Mouse (Mus musculus) frontal cortex, adult 2 months (tissue): ENCODE measurements around the gene Mycs. TPM values are rescaled to one million over a fixed set of nuclear protein-coding genes. Genes with fewer than 3 reads are reported as not detected.

Source experiments
- DNase-seq, 2 experiments: peaks; one replicate each; pipeline ENCODE4 v3.0.0; 2022; ENCODE audit warnings: low spot score in 1 of 2; ENCODE audit errors: extremely low spot score in 1 of 2
- polyA plus RNA-seq: library from polyadenylated mRNA; depleted of rRNA; stranded (reverse); fragments of >200 nt; gene quantifications from 2 replicates; pipeline ENCODE4 v1.2.3, GENCODE M21; 2012; rRNA removed

The Mycs gene
- not detected in 2 replicates for polyA plus RNA-seq

- DNase-seq, result no peak
Observed at GRCm38 (mm10) chrX:5469165-5469564, at the start of gene Mycs. TSS of gene Mycs (minus strand) at chrX:5469265.

GRCm38 (mm10) chrX:5468022-5468421 is 1.0 kb downstream of the Mycs start:
- peak in 1 of 2 experiments; percentile 17 for DNase-seq

Other genes starting within 250 kb of the Mycs start
- not detected in 2 replicates for gene Btbd35f7, start 199.8 kb upstream of the Mycs start, polyA plus RNA-seq